Mouse (Mus musculus) left cerebral cortex, postnatal 14 days (tissue): Measurements from ENCODE around the gene Ap3b1. TPM values are rescaled to one million over a fixed set of nuclear protein-coding genes. Genes with fewer than 3 reads are reported as not detected.
A peak's percentile ranks its signal among the peaks of the same experiment; 100 is the strongest.

Experiments
- DNase-seq, 2 experiments: peaks; one replicate each; pipeline ENCODE4 v3.0.0; 2021 to 2022; ENCODE audit warnings: low spot score in 2 of 2, mixed read lengths in 1 of 2
- intact Hi-C: fragments of 180-260 bp; cut with DNase I; formaldehyde crosslinking; loops from one replicate; pipeline ENCODE4 v1.15.1; 2025
- total RNA-seq, 2 experiments: library from RNA; stranded (reverse); gene quantifications; 2 replicates each; pipeline ENCODE4 v1.2.3; 2021

Gene Ap3b1
- total RNA-seq, 2 experiments from 2014 or later = 42.5 to 42.8 TPM

GRCm38 (mm10) chr13:94565176-94565575, 206.4 kb downstream of the Ap3b1 start:
- no peak for DNase-seq
- intact Hi-C loops = no loop called here

- intact Hi-C loops = no loop called here
- no peak for DNase-seq
Observed at GRCm38 (mm10) chr13:94565616-94566015, 206.9 kb downstream of the Ap3b1 start.

DNA sequence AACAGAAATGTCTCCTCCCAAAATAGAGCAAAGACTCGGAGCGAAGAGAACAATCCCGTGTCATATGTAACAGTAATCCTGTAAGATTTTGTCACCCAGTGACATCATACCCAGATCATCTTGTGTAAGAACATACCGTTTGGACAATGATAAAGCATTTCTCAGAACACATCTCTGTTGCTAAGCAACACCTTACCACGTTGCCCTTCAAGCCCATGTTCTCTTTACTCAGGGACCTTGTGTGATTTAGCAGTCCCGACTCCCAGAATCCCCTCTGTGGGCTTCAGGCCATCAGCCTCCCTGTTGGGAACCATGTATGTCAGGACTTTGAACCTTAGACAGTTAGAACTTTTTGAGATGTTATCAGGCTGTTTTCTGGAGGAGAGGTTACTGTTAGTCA, 209.0 kb downstream of the Ap3b1 start:
- no peak for DNase-seq
- intact Hi-C loops = no loop called here

- intact Hi-C loops = no loop called here
- no peak for DNase-seq
Observed at GRCm38 (mm10) chr13:94571001-94571400, 212.2 kb downstream of the Ap3b1 start.

DNA sequence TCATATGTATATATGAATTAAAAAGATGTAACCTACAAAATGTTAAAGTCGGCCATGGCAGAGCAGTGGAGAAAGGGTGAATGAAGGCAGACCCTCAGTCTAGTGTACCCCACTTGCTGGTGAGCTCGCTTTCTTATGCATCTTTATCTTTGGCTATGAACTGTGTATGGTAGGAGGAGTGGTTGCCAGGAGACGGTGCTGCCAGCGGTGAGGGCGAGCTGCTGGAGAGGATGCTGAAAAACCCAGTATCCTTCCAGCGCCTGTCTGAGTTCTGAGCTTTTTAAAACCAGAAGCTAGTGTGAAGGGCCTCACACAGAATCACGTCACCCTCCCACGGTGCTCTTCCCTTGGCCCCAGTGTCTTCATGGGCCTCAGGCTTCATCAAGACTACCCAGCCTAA, 214.6 kb downstream of the Ap3b1 start:
- intact Hi-C loops = no loop called here
- peak; percentile 55 to 56 for DNase-seq

DNA sequence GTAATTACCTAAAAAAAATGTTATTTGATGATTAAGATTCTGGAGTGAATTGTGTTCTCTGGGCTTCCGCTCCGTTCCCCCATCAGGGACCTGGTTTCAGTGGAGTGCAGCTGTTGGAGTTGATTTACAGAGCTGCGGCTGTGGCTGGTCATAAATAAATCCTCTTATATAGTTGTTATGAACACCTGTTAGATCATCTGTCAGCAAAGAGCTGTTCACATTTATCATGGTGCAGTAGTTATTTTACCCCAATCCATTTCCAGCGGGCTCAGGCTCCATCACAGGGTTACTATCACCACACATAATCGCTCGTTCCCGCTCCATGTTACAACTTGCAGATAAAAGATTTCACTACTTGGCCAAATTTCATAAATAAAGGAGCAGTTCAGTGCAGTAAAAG, 215.1 kb downstream of the Ap3b1 start:
- no peak for DNase-seq
- intact Hi-C loops = no loop called here

GRCm38 (mm10) chr13:94575607-94576398, 217.0 kb downstream of the Ap3b1 start:
- DNase-seq = no peak
- intact Hi-C loops = no loop called here

- no peak for DNase-seq
- intact Hi-C loops = no loop called here
Observed at GRCm38 (mm10) chr13:94576399-94577176, 217.8 kb downstream of the Ap3b1 start.

GRCm38 (mm10) chr13:94577177-94577540, 218.4 kb downstream of the Ap3b1 start:
- intact Hi-C loops = no loop called here
- no peak for DNase-seq

DNA sequence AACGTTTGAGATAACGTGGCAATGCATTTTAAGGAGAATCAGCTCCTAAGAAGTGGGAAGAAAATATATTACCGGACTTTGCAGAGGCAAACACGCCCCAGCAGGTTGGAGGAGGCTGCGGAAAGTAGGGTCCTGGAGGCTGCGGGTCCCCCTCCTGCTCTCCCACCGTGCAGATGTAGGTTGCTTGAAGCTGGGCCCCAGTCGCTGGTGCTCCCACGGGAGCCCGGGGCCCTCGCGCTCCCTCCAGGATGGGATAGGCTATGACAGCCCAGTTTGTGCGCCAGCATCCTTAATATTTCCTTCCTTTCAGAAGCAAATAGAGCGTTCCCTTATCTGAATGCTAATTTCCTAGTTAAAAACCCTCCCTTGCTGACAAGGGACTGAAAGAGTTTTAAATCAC, 236.5 kb downstream of the Ap3b1 start:
- DNase-seq = no peak
- intact Hi-C loops = loop anchor here (5.0 kb wide), 2 partner anchors 107 to 287 kb away; no protein-coding TSS in a partner anchor

DNA sequence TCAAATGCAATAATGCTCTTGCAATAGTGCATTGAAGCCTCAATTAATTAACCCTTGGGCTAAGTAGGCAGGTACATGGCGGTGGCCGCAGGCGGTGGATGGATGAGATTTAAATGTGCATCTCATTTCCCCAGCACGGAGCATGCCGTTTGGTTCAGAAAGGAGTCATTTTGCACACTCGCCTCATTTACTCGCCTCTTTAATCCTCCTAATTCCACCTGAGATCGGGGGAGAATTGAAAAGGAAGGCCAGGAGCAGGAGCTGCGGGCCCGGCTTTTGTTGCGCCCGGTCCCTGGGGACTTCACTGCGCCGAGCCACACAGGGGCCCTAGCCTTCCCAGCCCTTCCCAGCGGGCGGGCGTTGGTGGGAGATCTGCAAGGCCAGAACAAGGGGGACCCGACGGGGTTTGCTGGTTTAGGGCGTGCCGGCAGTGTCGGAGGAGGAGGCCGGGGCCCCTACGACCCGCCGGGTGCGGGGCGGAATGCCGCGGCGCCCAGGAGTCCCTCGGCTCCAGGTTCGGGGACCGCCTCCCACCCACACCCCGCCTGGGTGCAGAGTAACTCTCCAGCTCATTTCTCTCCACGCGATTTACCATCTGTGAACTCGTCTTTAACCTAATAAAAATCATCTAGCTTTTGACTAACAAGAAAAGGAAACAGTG, 237.1 kb downstream of the Ap3b1 start:
- intact Hi-C loops = loop anchor here (5.0 kb wide), 2 partner anchors 106 to 286 kb away; no protein-coding TSS in a partner anchor
- no peak for DNase-seq

- intact Hi-C loops = loop anchor here (5.0 kb wide), 2 partner anchors 106 to 286 kb away; no protein-coding TSS in a partner anchor
- no peak for DNase-seq
Observed at GRCm38 (mm10) chr13:94596386-94597033, 237.8 kb downstream of the Ap3b1 start.

- intact Hi-C loops = loop anchor here (5.0 kb wide), 2 partner anchors 103 to 283 kb away; no protein-coding TSS in a partner anchor
Observed at GRCm38 (mm10) chr13:94599718-94600117, 241.0 kb downstream of the Ap3b1 start.

GRCm38 (mm10) chr13:94607035-94607860, 248.5 kb downstream of the Ap3b1 start:
- intact Hi-C loops = no loop called here
- DNase-seq = no peak

More at GRCm38 (mm10) chr13:94599718-94600117, 241.0 kb downstream of the Ap3b1 start:
- no peak for DNase-seq

- no peak for DNase-seq
- intact Hi-C loops = no loop called here
Observed at GRCm38 (mm10) chr13:94607861-94608223, 249.1 kb downstream of the Ap3b1 start.

DNA sequence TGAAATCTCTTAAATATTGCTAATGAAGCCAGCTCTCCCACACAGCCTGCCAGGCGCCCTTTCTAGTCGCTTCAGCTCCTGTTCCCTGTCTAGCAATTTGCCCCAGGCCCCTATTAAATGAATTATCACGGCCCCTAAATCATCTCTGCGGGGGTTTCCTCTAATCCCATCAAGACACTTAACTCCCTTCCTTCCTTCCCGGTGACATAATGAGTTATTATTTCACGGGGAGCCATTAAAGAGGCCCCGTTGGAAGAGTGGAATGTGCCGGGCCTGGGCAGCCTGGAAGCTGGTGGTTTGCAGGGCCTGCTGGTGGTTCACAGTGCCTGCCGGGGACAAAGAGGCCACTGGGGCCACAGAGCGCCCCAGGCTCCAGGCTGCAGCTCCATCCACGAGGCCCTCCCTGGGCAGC, 249.7 kb downstream of the Ap3b1 start:
- DNase-seq = no peak
- intact Hi-C loops = no loop called here

DNA sequence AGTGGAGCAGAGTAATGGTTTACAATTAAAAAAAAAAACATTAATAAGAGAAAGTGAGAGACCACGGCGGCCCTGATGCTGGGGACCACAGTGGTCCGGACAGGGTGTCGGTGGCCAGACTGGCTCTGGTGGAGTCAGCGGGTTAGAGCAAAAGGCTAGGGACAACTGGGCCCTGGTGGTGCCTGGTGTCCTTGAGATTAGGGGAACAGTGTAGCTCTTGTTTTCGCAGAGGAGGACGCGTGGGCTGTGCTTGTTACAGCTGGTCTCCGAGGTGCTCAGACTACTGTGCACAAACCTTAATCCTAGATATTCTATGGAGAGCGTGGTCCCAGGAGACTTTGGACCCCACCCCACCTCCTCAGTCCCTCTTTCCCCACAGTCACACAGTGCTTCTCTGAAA, 250.2 kb downstream of the Ap3b1 start:
- DNase-seq = no peak

More for the DNA sequence above, 250.2 kb downstream of the Ap3b1 start:
- intact Hi-C loops = no loop called here
